Mouse (Mus musculus): Measurements from ENCODE around the gene Nfam1.

Gene Nfam1

DNA sequence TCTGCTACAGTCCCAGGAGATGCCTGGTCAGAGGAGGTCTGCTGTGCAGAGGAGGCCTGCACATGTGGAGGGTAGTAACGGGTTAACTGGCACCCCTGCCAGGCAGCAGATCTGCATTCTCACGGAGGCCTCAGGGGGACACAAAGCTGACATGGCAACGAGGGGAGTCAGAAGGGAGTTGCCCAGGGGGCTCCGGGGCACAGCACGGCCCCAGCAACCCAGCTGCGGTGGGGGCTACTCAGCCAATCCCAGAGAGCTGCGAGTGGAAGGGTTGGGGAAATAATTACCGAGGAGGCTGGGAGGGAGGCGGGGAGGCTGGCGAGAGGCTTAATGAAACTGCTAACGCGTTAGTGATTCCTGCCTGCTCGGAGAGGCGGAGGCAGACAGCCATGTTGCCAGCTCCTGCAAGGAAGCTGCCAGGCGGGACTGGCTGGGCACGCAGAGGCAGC lies 74.8 kb downstream of the Nfam1 start:
- no peak for DNase-seq

DNA sequence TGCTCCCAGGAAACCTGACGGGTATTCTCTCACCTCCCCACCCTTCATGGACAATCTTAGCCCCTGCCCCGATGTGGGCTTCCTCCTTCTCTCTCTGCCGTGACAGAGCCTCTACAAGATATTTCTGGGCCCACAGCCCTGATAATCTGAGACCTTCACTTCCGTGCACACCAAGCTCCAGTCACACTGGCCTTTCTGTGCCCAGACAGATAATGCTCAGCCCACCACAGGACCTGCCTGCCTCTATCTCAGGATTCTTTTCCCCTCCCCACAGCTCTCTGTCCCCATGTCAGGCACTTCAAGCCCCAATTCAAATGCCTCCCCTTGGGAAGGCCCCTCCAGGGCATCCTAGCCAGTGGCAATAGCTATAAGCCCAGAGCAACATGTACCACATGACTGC lies 76.4 kb downstream of the Nfam1 start:
- DNase-seq = no peak

DNA sequence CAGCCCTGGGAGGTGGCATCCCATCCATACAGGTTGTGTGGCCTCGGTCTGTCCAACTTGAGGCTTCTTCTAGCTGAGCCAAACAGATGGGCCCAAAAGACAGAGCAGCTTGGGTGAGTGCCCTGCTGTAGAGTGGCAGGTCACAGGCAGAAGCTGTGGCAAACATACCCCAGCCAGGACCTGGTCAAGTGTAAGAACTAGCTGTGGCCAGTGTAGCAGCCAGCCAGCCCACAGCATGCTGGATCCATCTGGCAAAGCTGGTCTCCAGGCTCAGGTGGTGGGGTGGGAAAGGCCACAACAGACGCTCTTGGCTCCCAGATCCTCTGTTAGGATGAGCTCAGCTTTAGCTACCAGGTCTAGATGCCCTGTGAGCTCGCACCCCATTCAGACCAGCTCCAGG lies 76.8 kb downstream of the Nfam1 start:
- no peak for DNase-seq

DNA sequence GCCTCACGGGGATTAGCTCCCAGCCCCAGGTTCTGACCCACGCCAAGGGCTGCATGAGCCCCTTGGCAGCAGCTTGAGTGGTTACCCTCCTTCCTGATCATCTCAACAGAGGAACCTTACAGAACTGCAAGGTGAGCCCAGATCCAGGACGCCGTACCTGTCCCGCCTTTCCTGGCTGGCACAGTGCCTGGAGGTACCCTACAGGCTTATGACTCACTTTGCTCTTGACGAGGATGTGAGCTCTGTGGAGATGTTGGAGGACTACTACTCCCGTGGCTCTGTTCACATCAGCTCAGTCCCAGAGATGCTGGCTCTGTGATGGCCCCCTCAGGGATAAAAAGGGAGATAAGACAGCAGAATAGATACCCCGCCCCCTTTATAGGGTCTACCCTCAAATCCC lies 77.8 kb downstream of the Nfam1 start:
- no peak for DNase-seq

DNA sequence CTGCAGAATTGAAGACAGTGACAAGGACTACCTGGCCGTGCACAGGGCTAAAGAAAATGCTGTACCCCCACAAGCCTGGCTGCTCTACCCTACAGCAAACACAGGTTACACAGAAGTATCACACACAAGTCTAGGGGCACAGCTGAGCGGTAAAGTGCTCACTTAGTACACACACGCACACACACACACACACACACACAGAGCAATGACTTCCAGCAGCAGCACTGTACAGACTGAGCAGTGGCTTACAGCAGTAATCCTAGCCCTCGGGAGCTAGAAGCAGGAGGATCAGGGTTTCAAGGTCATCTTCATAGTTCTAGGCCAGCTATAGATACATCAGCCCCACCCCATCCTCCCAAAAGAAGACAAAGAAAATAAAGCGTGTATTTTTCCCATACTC lies 79.1 kb downstream of the Nfam1 start:
- no peak for DNase-seq

DNA sequence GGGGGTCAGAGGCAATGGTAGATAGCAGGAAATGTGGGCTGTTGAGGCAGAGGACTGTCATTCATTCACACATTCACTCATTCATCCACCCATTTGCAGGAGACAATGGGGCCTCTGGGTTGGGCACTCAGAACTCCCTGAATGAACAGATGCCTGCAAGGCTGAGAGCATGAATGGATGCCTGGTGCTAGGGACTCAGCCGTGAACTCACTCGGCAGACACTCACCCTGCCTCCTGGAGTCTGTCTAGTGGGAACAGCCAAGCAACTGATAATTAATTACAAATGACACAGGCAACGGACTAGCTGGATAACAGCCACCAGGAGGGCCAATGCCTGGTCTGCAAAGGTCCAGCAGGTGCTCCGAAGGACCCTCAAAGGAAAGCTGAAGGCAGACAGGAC lies 80.0 kb downstream of the Nfam1 start:
- no peak for DNase-seq

DNA sequence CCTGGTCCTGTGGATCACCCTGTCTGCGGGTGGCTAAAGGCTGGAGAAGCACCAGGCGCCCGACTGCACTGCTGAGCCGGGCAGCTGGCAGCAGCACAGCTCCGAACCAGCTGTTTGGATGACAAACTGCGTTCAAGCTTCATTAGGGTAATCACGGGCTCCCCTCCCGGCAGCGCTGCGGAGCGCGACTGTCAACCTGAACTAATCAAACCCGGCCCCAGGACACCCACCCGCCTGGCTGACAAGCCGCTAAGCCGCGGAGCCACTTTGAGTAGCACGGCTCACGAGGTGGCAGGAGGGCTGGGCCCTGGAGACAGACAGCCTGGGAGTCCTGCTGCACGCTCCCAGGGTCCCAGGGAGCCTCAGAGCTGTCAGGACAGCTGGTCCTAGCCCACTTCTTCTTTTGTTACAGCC lies 80.8 kb downstream of the Nfam1 start:
- DNase-seq = no peak

DNA sequence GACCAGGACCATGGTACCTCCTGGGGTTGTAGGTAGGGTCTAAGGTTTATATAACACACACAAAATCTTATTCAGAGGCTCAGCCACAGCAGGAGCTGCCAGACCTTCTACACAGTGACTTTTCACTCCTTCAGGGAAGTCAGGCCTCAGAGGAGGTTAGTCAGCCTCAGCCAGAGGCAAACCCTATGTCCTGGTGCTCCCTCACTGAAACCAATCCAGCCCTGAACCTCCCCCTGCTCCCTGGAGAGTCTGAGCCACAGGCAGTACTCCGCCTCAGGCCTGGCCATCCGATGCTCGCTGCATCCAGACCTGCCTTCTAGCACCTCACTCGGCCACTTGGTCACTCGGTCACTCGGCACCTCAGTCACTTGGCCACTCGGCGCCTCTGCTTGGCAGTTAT lies 82.9 kb downstream of the Nfam1 start:
- DNase-seq = no peak

DNA sequence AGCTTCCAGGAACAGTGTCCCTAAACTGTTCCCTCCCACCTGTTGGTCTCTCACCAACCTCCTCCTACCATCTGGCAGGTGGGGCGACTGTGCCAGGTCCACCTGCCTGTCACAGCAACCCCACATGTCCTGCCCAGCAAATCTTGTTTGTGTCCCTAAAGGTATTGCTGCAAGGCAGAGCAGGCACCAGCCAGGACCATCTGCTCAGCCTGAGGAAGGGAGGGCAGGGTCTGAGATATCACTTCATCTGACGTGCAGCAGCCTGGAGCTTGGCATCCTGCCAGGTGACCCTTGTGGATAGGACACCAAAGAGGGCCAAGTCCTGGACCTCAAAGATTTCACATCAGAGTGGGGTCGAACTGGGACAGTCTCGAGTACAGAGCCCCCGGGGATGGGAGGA lies 85.7 kb downstream of the Nfam1 start:
- no peak for DNase-seq

DNA sequence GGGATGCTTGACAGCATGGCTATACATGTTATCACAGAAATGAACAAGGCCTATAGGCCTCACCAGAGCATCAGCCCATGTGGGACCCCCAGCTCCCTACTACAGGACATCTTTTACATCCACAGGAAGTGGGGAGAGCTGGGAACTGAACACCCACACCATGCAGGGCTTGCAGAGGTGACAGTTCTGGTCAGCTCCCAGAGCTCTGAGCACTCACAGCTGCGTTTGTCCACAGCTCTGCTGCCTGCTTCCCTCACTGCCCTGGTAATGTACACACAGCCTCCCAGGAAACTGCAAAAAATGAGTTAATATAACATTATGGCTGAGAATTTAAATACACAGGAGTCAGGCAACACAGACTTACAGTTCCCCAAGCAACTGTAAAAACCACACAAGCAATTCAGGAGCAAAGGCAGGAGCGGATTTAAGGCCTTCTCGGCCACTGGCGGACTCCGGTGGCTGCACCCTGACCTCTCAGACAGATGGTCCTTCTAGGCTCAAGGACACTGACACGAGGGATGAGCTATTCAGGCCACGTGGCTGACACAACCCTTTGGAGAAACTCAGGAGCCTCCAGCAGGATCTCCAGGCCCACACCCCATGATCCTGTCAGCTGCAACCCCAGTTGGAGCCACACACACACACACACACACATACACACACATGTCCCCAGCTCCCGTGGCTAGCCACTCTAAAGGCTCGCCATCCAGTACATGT lies 88.5 kb downstream of the Nfam1 start:
- DNase-seq = no peak
